Mouse (Mus musculus): ENCODE results near the gene Prr13. TPM values are rescaled to one million over a fixed set of nuclear protein-coding genes. Genes with fewer than 3 reads are reported as not detected.

The Prr13 gene
- total and polyA plus RNA-seq, 3 experiments = 17.3 to 73.3 TPM; not detected in 1

DNA sequence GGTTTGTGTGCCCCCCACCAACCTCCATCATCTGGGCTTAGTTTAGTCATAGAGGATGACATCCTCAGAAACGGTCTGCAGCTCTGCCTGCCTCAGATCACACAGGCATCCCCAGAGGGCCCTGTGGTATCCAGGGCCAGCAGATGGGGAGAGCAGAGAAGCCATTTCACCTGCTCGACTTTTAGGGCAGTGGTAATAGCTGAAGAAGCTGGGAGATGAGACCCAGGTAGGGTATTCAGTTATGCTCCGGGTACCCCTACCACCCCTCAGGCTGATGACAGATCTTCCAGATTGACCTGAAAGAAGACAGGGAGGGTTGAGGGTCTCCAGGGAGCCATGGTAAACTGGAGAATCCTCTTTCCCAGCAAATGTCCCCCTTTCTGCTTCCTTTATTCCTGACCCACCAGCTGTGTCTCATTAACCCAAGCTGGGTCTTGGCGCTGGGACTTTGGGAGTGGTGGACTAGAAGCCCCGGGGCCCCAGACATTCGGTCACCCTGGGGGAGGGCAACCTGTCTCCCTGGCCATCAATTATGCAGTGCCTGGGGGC lies 52.5 kb downstream of the Prr13 start:
- peaks cover 0 to 3% of the 10 kb centered on the region in 2 experiments; a peak in 2 of 4 replicates for H3K36me3 ChIP-seq (ENCODE audit: control insufficient read depth in 1 of 2, insufficient read depth in 2 of 2, low read length in 2 of 2)
- no peak overlapping the region for H3K9ac ChIP-seq (ENCODE audit: control insufficient read depth, low read depth, low read length, poor library complexity, severe bottlenecking)
- H3K27ac ChIP-seq (ENCODE audit: control insufficient read depth, low read depth, low read length) = no peak overlapping the region
- no peaks in the 10 kb centered on the region for H3K9me3 ChIP-seq (replicated peaks; ENCODE audit: insufficient read depth, low read length)
- H3K4me1 ChIP-seq (ENCODE audit: control insufficient read depth in 1 of 2, insufficient read depth in 2 of 2, low read length in 2 of 2) = peaks cover 0 to 20% of the 10 kb centered on the region in 2 experiments; a peak in 2 of 4 replicates
- DNase-seq (ENCODE audit: low read depth, low spot score) = no peak
- no peaks in the 10 kb centered on the region for H3K27me3 ChIP-seq (ENCODE audit: control insufficient read depth in 1 of 2, insufficient read depth in 2 of 2, low read length in 2 of 2)
- no peaks in the 10 kb centered on the region for H3K79me2 ChIP-seq (ENCODE audit: control insufficient read depth, insufficient read depth, low read length, poor library complexity)
- TF ChIP-seq CHD1 (IDR thresholded peaks at IDR 0.05; ENCODE audit: low read depth, low read length) (no peak), NELFE (IDR thresholded peaks at IDR 0.05; ENCODE audit: low read depth, low read length) (peak; percentile 21; the same call in 1 of the 2 replicates), MEF2A (IDR thresholded peaks at IDR 0.05; ENCODE audit: extremely low read depth, insufficient replicate concordance, low read depth, low read length, poor library complexity, severe bottlenecking) (no peak)
- H3K4me3 ChIP-seq (ENCODE audit: control insufficient read depth in 1 of 2, insufficient read depth in 1 of 2, low read depth in 2 of 2, low read length in 2 of 2) = no peak overlapping the region

DNA sequence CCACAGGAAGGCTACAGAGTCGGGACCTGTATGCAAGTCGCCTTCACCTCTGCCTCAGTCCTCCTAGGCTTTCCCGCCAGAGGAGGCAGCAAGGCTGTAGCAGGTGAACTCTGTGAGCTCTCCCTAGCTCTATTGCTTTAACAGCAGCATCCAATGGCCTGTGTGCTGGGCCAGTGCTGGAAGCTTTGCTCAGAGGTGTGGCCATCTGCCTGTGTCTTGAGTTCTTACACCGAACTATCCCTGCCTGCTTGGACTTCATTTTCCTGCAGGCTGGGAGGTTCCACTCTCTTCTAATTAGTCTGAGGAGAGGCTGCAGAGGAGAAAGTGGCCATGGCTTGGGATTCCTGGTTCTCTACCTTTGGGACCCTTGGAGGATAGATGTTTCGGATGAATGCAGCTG lies 53.2 kb downstream of the Prr13 start:
- Histone ChIP-seq H3K36me3 (ENCODE audit: control insufficient read depth in 1 of 2, insufficient read depth in 2 of 2, low read length in 2 of 2) (peaks cover 0 to 3% of the 10 kb centered on the region in 2 experiments; a peak in 2 of 4 replicates), H3K27me3 (ENCODE audit: control insufficient read depth in 1 of 2, insufficient read depth in 2 of 2, low read length in 2 of 2) (no peaks in the 10 kb centered on the region), H3K9ac (ENCODE audit: control insufficient read depth, low read depth, low read length, poor library complexity, severe bottlenecking) (no peak overlapping the region), H3K27ac (ENCODE audit: control insufficient read depth, low read depth, low read length) (no peak overlapping the region), H3K4me3 (ENCODE audit: control insufficient read depth in 1 of 2, insufficient read depth in 1 of 2, low read depth in 2 of 2, low read length in 2 of 2) (no peak overlapping the region), H3K4me1 (ENCODE audit: control insufficient read depth in 1 of 2, insufficient read depth in 2 of 2, low read length in 2 of 2) (peaks cover 0 to 22% of the 10 kb centered on the region in 2 experiments; a peak in 2 of 4 replicates), H3K9me3 (replicated peaks; ENCODE audit: insufficient read depth, low read length) (no peaks in the 10 kb centered on the region), H3K79me2 (ENCODE audit: control insufficient read depth, insufficient read depth, low read length, poor library complexity) (no peaks in the 10 kb centered on the region)
- DNase-seq (ENCODE audit: low read depth, low spot score) = no peak
- TF ChIP-seq SIN3A (IDR thresholded peaks at IDR 0.05; ENCODE audit: low read length) (no peak), POLR2A (IDR thresholded peaks at IDR 0.05; ENCODE audit: control insufficient read depth in 1 of 2, insufficient read depth in 1 of 2, low read depth in 1 of 2, low read length in 2 of 2, poor library complexity in 1 of 2) (no peak), CHD1 (IDR thresholded peaks at IDR 0.05; ENCODE audit: low read depth, low read length) (no peak), RCOR1 (IDR thresholded peaks at IDR 0.05; ENCODE audit: low read depth, low read length) (no peak), KAT2A (conservative IDR thresholded peaks at IDR 0.05; ENCODE audit: low read depth, low read length) (no peak), UBTF (IDR thresholded peaks at IDR 0.05; ENCODE audit: borderline replicate concordance, insufficient read depth, low read depth, low read length) (no peak), MYB (IDR thresholded peaks at IDR 0.05; ENCODE audit: low read depth, low read length) (no peak), JUND (IDR thresholded peaks at IDR 0.05; ENCODE audit: low read depth, low read length) (no peak), GABPA (IDR thresholded peaks at IDR 0.05; ENCODE audit: low read depth, low read length) (no peak), MAX (IDR thresholded peaks at IDR 0.05; ENCODE audit: low read length) (no peak), ZC3H11A (IDR thresholded peaks at IDR 0.05; ENCODE audit: low read depth, low read length) (no peak)

Other genes starting within 250 kb of the Prr13 start
- 7.4 TPM in 2 replicates for gene Itgb7, start 227.1 kb upstream of the Prr13 start, total RNA-seq (2012; rRNA removed)
- 10 to 100 TPM in 1 of 2 experiments, not detected in 1; 15.2 TPM for gene Itgb7, start 227.1 kb upstream of the Prr13 start, polyA plus RNA-seq (2012; ENCODE audit: insufficient read depth in 1 of 2, insufficient read length in 2 of 2, low read depth in 1 of 2, low replicate concordance in 2 of 2, missing spikeins in 1 of 2)
- gene Rarg, start 201.5 kb upstream of the Prr13 start, total RNA-seq (2012; rRNA removed) = 0.39 and 0.59 TPM in 2 replicates
- gene Rarg, start 201.5 kb upstream of the Prr13 start, polyA plus RNA-seq (2012; ENCODE audit: insufficient read depth in 1 of 2, insufficient read length in 2 of 2, low read depth in 1 of 2, low replicate concordance in 2 of 2, missing spikeins in 1 of 2) = 1 to 10 TPM in 1 of 2 experiments, not detected in 1; 5.8 TPM
- gene Gm9918, start 188.5 kb upstream of the Prr13 start, total RNA-seq (2012; rRNA removed) = not detected in 2 replicates
- under 1 TPM in 1 of 2 experiments, not detected in 1; 0.04 TPM for gene Gm9918, start 188.5 kb upstream of the Prr13 start, polyA plus RNA-seq (2012; ENCODE audit: insufficient read depth in 1 of 2, insufficient read length in 2 of 2, low read depth in 1 of 2, low replicate concordance in 2 of 2, missing spikeins in 1 of 2)
- 49.7 and 56.3 TPM in 2 replicates for gene Mfsd5, start 179.6 kb upstream of the Prr13 start, total RNA-seq (2012; rRNA removed)
- gene Mfsd5, start 179.6 kb upstream of the Prr13 start, polyA plus RNA-seq (2012; ENCODE audit: insufficient read depth in 1 of 2, insufficient read length in 2 of 2, low read depth in 1 of 2, low replicate concordance in 2 of 2, missing spikeins in 1 of 2) = 100 to 1,000 TPM in 1 of 2 experiments, 10 to 100 TPM in 1; 83.6 to 115 TPM
- gene Espl1, start 162.8 kb upstream of the Prr13 start, total RNA-seq (2012; rRNA removed) = 49.8 and 52.5 TPM in 2 replicates
- gene Espl1, start 162.8 kb upstream of the Prr13 start, polyA plus RNA-seq (2012; ENCODE audit: insufficient read depth in 1 of 2, insufficient read length in 2 of 2, low read depth in 1 of 2, low replicate concordance in 2 of 2, missing spikeins in 1 of 2) = 100 to 1,000 TPM in 1 of 2 experiments, 10 to 100 TPM in 1; 94.1 to 142 TPM
- gene Pfdn5, start 132.9 kb upstream of the Prr13 start, total RNA-seq (2012; rRNA removed) = 290 and 302 TPM in 2 replicates
- gene Pfdn5, start 132.9 kb upstream of the Prr13 start, polyA plus RNA-seq (2012; ENCODE audit: insufficient read depth in 1 of 2, insufficient read length in 2 of 2, low read depth in 1 of 2, low replicate concordance in 2 of 2, missing spikeins in 1 of 2) = 1,000 to 10,000 TPM in 1 of 2 experiments, 100 to 1,000 TPM in 1; 465 to 7,439 TPM
- 126 and 140 TPM in 2 replicates for gene Myg1, start 127.3 kb upstream of the Prr13 start, total RNA-seq (2012; rRNA removed)
- gene Myg1, start 127.3 kb upstream of the Prr13 start, polyA plus RNA-seq (2012; ENCODE audit: insufficient read depth in 1 of 2, insufficient read length in 2 of 2, low read depth in 1 of 2, low replicate concordance in 2 of 2, missing spikeins in 1 of 2) = 100 to 1,000 TPM; 135 to 292 TPM
- 48.7 and 61.5 TPM in 2 replicates for gene Aaas, start 108.3 kb upstream of the Prr13 start, total RNA-seq (2012; rRNA removed)
- gene Aaas, start 108.3 kb upstream of the Prr13 start, polyA plus RNA-seq (2012; ENCODE audit: insufficient read depth in 1 of 2, insufficient read length in 2 of 2, low read depth in 1 of 2, low replicate concordance in 2 of 2, missing spikeins in 1 of 2) = 100 to 1,000 TPM in 1 of 2 experiments, not detected in 1; 205 TPM
- gene Sp7, start 91.8 kb upstream of the Prr13 start, total RNA-seq (2012; rRNA removed) = not detected in 2 replicates
- not detected for gene Sp7, start 91.8 kb upstream of the Prr13 start, polyA plus RNA-seq (2012; ENCODE audit: insufficient read depth in 1 of 2, insufficient read length in 2 of 2, low read depth in 1 of 2, low replicate concordance in 2 of 2, missing spikeins in 1 of 2)
- gene Sp1, start 52.9 kb upstream of the Prr13 start, total RNA-seq (2012; rRNA removed) = 16.3 and 22.0 TPM in 2 replicates
- gene Sp1, start 52.9 kb upstream of the Prr13 start, polyA plus RNA-seq (2012; ENCODE audit: insufficient read depth in 1 of 2, insufficient read length in 2 of 2, low read depth in 1 of 2, low replicate concordance in 2 of 2, missing spikeins in 1 of 2) = 10 to 100 TPM; 47.2 to 92.3 TPM
- gene Amhr2, start 13.7 kb upstream of the Prr13 start, total RNA-seq (2012; rRNA removed) = 6.9 and 8.0 TPM in 2 replicates
- 10 to 100 TPM in 1 of 2 experiments, not detected in 1; 22.7 TPM for gene Amhr2, start 13.7 kb upstream of the Prr13 start, polyA plus RNA-seq (2012; ENCODE audit: insufficient read depth in 1 of 2, insufficient read length in 2 of 2, low read depth in 1 of 2, low replicate concordance in 2 of 2, missing spikeins in 1 of 2)
- 359 and 427 TPM in 2 replicates for gene Pcbp2, start 11.5 kb downstream of the Prr13 start, total RNA-seq (2012; rRNA removed)
- gene Pcbp2, start 11.5 kb downstream of the Prr13 start, polyA plus RNA-seq (2012; ENCODE audit: insufficient read depth in 1 of 2, insufficient read length in 2 of 2, low read depth in 1 of 2, low replicate concordance in 2 of 2, missing spikeins in 1 of 2) = 1,000 to 10,000 TPM in 1 of 2 experiments, 100 to 1,000 TPM in 1; 977 to 2,091 TPM
- not detected in 2 replicates for gene Gm10337, start 44.7 kb downstream of the Prr13 start, total RNA-seq (2012; rRNA removed)
- gene Gm10337, start 44.7 kb downstream of the Prr13 start, polyA plus RNA-seq (2012; ENCODE audit: insufficient read depth in 1 of 2, insufficient read length in 2 of 2, low read depth in 1 of 2, low replicate concordance in 2 of 2, missing spikeins in 1 of 2) = not detected
- 1.7 and 2.0 TPM in 2 replicates for gene Map3k12, start 58.0 kb downstream of the Prr13 start, total RNA-seq (2012; rRNA removed)
- 1 to 10 TPM in 1 of 2 experiments, not detected in 1; 2.8 TPM for gene Map3k12, start 58.0 kb downstream of the Prr13 start, polyA plus RNA-seq (2012; ENCODE audit: insufficient read depth in 1 of 2, insufficient read length in 2 of 2, low read depth in 1 of 2, low replicate concordance in 2 of 2, missing spikeins in 1 of 2)
- 135 and 155 TPM in 2 replicates for gene Tarbp2, start 59.2 kb downstream of the Prr13 start, total RNA-seq (2012; rRNA removed)
- gene Tarbp2, start 59.2 kb downstream of the Prr13 start, polyA plus RNA-seq (2012; ENCODE audit: insufficient read depth in 1 of 2, insufficient read length in 2 of 2, low read depth in 1 of 2, low replicate concordance in 2 of 2, missing spikeins in 1 of 2) = 100 to 1,000 TPM in 1 of 2 experiments, not detected in 1; 182 TPM
- gene Npff, start 65.9 kb downstream of the Prr13 start, total RNA-seq (2012; rRNA removed) = 0.85 and 1.8 TPM in 2 replicates
- 1 to 10 TPM in 1 of 2 experiments, not detected in 1; 5.5 TPM for gene Npff, start 65.9 kb downstream of the Prr13 start, polyA plus RNA-seq (2012; ENCODE audit: insufficient read depth in 1 of 2, insufficient read length in 2 of 2, low read depth in 1 of 2, low replicate concordance in 2 of 2, missing spikeins in 1 of 2)
- 0.20 TPM in 1 of 2 replicates, not detected in the other for gene Gm28047, start 166.0 kb downstream of the Prr13 start, total RNA-seq (2012; rRNA removed)
- gene Gm28047, start 166.0 kb downstream of the Prr13 start, polyA plus RNA-seq (2012; ENCODE audit: insufficient read depth in 1 of 2, insufficient read length in 2 of 2, low read depth in 1 of 2, low replicate concordance in 2 of 2, missing spikeins in 1 of 2) = under 1 TPM in 1 of 2 experiments, not detected in 1; 0.52 TPM
- 10.4 and 12.8 TPM in 2 replicates for gene Atf7, start 166.4 kb downstream of the Prr13 start, total RNA-seq (2012; rRNA removed)
- 10 to 100 TPM in 1 of 2 experiments, not detected in 1; 49.6 TPM for gene Atf7, start 166.4 kb downstream of the Prr13 start, polyA plus RNA-seq (2012; ENCODE audit: insufficient read depth in 1 of 2, insufficient read length in 2 of 2, low read depth in 1 of 2, low replicate concordance in 2 of 2, missing spikeins in 1 of 2)
- 513 and 583 TPM in 2 replicates for gene Atp5g2, start 213.3 kb downstream of the Prr13 start, total RNA-seq (2012; rRNA removed)
- gene Atp5g2, start 213.3 kb downstream of the Prr13 start, polyA plus RNA-seq (2012; ENCODE audit: insufficient read depth in 1 of 2, insufficient read length in 2 of 2, low read depth in 1 of 2, low replicate concordance in 2 of 2, missing spikeins in 1 of 2) = 10 to 100 TPM in 1 of 2 experiments, not detected in 1; 59.4 TPM

All from MEL (cell line).